Mouse (Mus musculus) liver, embryonic 15.5 days (tissue): Measurements from ENCODE around the gene E030025P04Rik. TPM values are rescaled to one million over a fixed set of nuclear protein-coding genes. Genes with fewer than 3 reads are reported as not detected.

ENCODE experiments used
- ATAC-seq: fragments of 200-750 bp; cut with Nextera tagmentation; 2 replicates; pipeline ENCODE4 v1.8.0; 2017; ENCODE audit warnings: moderate number of reproducible peaks, mild to moderate bottlenecking, moderate library complexity; ENCODE audit not compliant: insufficient read depth
- H3K27ac ChIP-seq: fragments of 300-500 bp; sonication (generic); replicated peaks from 2 replicates; pipeline ENCODE4 v1.5.1; 2015; ENCODE audit warnings: mild to moderate bottlenecking, inconsistent platforms
- H3K27me3 ChIP-seq: fragments of 300-500 bp; sonication (generic); 2 replicates; pipeline ENCODE4 v1.6.1; 2015; ENCODE audit warnings: mild to moderate bottlenecking, inconsistent platforms
- H3K36me3 ChIP-seq: fragments of 300-500 bp; sonication (generic); replicated peaks from 2 replicates; pipeline ENCODE4 v1.6.1; 2015; ENCODE audit warnings: moderate library complexity, mild to moderate bottlenecking, inconsistent platforms
- H3K4me1 ChIP-seq: fragments of 300-500 bp; sonication (generic); replicated peaks from 2 replicates; pipeline ENCODE4 v1.6.1; 2015; ENCODE audit warnings: inconsistent platforms
- H3K4me2 ChIP-seq: fragments of 300-500 bp; sonication (generic); 2 replicates; pipeline ENCODE4 v1.6.1; 2015; ENCODE audit warnings: moderate library complexity, mild to moderate bottlenecking, inconsistent platforms
- H3K4me3 ChIP-seq: fragments of 300-500 bp; sonication (generic); replicated peaks from 2 replicates; pipeline ENCODE4 v1.5.1; 2015; ENCODE audit warnings: mild to moderate bottlenecking, inconsistent platforms
- H3K9ac ChIP-seq: fragments of 300-500 bp; sonication (generic); 2 replicates; pipeline ENCODE4 v1.6.1; 2015; ENCODE audit warnings: moderate library complexity, mild to moderate bottlenecking, inconsistent platforms
- H3K9me3 ChIP-seq: fragments of 300-500 bp; sonication (generic); replicated peaks from 2 replicates; pipeline ENCODE4 v1.6.1; 2016; ENCODE audit warnings: inconsistent platforms
- WGBS: fragments of 180-500 bp; shearing (Covaris S2); methylation state at CpG from one replicate; pipeline ENCODE4 v1.1.7; 2015; ENCODE audit warnings: mixed read lengths; ENCODE audit not compliant: insufficient replicate concordance; 5-methylcytosine and 5-hydroxymethylcytosine counted together
- polyA plus RNA-seq: library from polyadenylated mRNA; unstranded; fragments of >200 nt; fragmentation: Nextera tagmentation; extraction: Ambion mirVana; gene quantifications from 2 replicates; pipeline ENCODE4 v1.2.1, GENCODE M21; 2015

The E030025P04Rik gene
- polyA plus RNA-seq, 1 experiment from 2014 or later, result not detected

GRCm38 (mm10) chr11:109144890-109145341 lies 747 bp upstream of the E030025P04Rik start:
- WGBS, result 45% methylated on average over 7 of the region's 7 CpGs
- no peak overlapping the region for H3K9ac ChIP-seq
- H3K36me3 ChIP-seq, result no peaks in the 10 kb centered on the region
- H3K4me1 ChIP-seq, result no peaks in the 10 kb centered on the region
- H3K27ac ChIP-seq, result no peak overlapping the region
- ATAC-seq, result no peak
- no peak overlapping the region for H3K4me2 ChIP-seq
- H3K4me3 ChIP-seq, result no peak overlapping the region
- H3K27me3 ChIP-seq, result no peaks in the 10 kb centered on the region
- no peaks in the 10 kb centered on the region for H3K9me3 ChIP-seq

- ATAC-seq, result no peak
These were observed 17.7 kb downstream of the E030025P04Rik start for GRCm38 (mm10) chr11:109126482-109126881.

GRCm38 (mm10) chr11:109125451-109125850 lies 18.7 kb downstream of the E030025P04Rik start:
- no peak overlapping the region for H3K4me3 ChIP-seq
- no peaks in the 10 kb centered on the region for H3K4me1 ChIP-seq
- no peak for ATAC-seq
- H3K9ac ChIP-seq, result no peak overlapping the region
- no peak overlapping the region for H3K4me2 ChIP-seq
- H3K9me3 ChIP-seq, result no peaks in the 10 kb centered on the region
- no peak overlapping the region for H3K27ac ChIP-seq
- H3K36me3 ChIP-seq, result no peaks in the 10 kb centered on the region
- H3K27me3 ChIP-seq, result no peaks in the 10 kb centered on the region
- 73% methylated on average over 5 of the region's 5 CpGs for WGBS

More at GRCm38 (mm10) chr11:109126482-109126881, 17.7 kb downstream of the E030025P04Rik start:
- no peaks in the 10 kb centered on the region for H3K36me3 ChIP-seq
- no peak overlapping the region for H3K4me3 ChIP-seq
- H3K4me1 ChIP-seq, result no peaks in the 10 kb centered on the region
- no peaks in the 10 kb centered on the region for H3K9me3 ChIP-seq
- no peaks in the 10 kb centered on the region for H3K27me3 ChIP-seq
- H3K4me2 ChIP-seq, result no peak overlapping the region
- no peak overlapping the region for H3K9ac ChIP-seq
- no peak overlapping the region for H3K27ac ChIP-seq
- WGBS, result 62% methylated on average over 7 of the region's 7 CpGs

- H3K9me3 ChIP-seq, result no peaks in the 10 kb centered on the region
- no peak overlapping the region for H3K4me2 ChIP-seq
- H3K9ac ChIP-seq, result no peak overlapping the region
- 35% methylated on average over 3 of the region's 3 CpGs for WGBS
- H3K36me3 ChIP-seq, result no peaks in the 10 kb centered on the region
- ATAC-seq, result no peak
- no peaks in the 10 kb centered on the region for H3K27me3 ChIP-seq
- no peaks in the 10 kb centered on the region for H3K4me1 ChIP-seq
- H3K4me3 ChIP-seq, result no peak overlapping the region
- H3K27ac ChIP-seq, result no peak overlapping the region
These were observed 19.9 kb downstream of the E030025P04Rik start for GRCm38 (mm10) chr11:109124284-109124683.

- no peaks in the 10 kb centered on the region for H3K36me3 ChIP-seq
- no peak overlapping the region for H3K27ac ChIP-seq
- H3K27me3 ChIP-seq, result no peaks in the 10 kb centered on the region
- no peak for ATAC-seq
- H3K4me1 ChIP-seq, result no peaks in the 10 kb centered on the region
- H3K4me2 ChIP-seq, result no peak overlapping the region
- 57% methylated on average over 11 of the region's 11 CpGs for WGBS
- H3K9me3 ChIP-seq, result no peaks in the 10 kb centered on the region
- H3K4me3 ChIP-seq, result no peak overlapping the region
- H3K9ac ChIP-seq, result no peak overlapping the region
These were observed 34.3 kb downstream of the E030025P04Rik start for GRCm38 (mm10) chr11:109109826-109110346.

GRCm38 (mm10) chr11:109109056-109109455 lies 35.1 kb downstream of the E030025P04Rik start:
- no peak overlapping the region for H3K4me3 ChIP-seq

GRCm38 (mm10) chr11:109107518-109108205 lies 36.5 kb downstream of the E030025P04Rik start:
- no peaks in the 10 kb centered on the region for H3K27me3 ChIP-seq
- H3K9me3 ChIP-seq, result no peaks in the 10 kb centered on the region
- no peak for ATAC-seq
- H3K4me1 ChIP-seq, result no peaks in the 10 kb centered on the region
- H3K4me2 ChIP-seq, result no peak overlapping the region
- WGBS, result 49% methylated on average over 11 of the region's 11 CpGs
- no peaks in the 10 kb centered on the region for H3K36me3 ChIP-seq
- no peak overlapping the region for H3K4me3 ChIP-seq
- H3K27ac ChIP-seq, result no peak overlapping the region
- H3K9ac ChIP-seq, result no peak overlapping the region

More at GRCm38 (mm10) chr11:109109056-109109455, 35.1 kb downstream of the E030025P04Rik start:
- Histone ChIP-seq H3K27ac (no peak overlapping the region), H3K36me3 (no peaks in the 10 kb centered on the region), H3K9me3 (no peaks in the 10 kb centered on the region), H3K27me3 (no peaks in the 10 kb centered on the region), H3K4me1 (no peaks in the 10 kb centered on the region), H3K9ac (no peak overlapping the region), H3K4me2 (no peak overlapping the region)
- no peak for ATAC-seq

GRCm38 (mm10) chr11:109106751-109107150 lies 37.4 kb downstream of the E030025P04Rik start:
- Histone ChIP-seq H3K9me3 (no peaks in the 10 kb centered on the region), H3K36me3 (no peaks in the 10 kb centered on the region), H3K27ac (no peak overlapping the region), H3K27me3 (no peaks in the 10 kb centered on the region), H3K4me2 (no peak overlapping the region), H3K4me3 (no peak overlapping the region), H3K4me1 (no peaks in the 10 kb centered on the region), H3K9ac (no peak overlapping the region)
- WGBS, result 37% methylated on average over 8 of the region's 8 CpGs
- ATAC-seq, result no peak

GRCm38 (mm10) chr11:109106181-109106580 lies 38.0 kb downstream of the E030025P04Rik start:
- H3K4me2 ChIP-seq, result no peak overlapping the region
- H3K9ac ChIP-seq, result no peak overlapping the region
- H3K4me1 ChIP-seq, result no peaks in the 10 kb centered on the region
- no peaks in the 10 kb centered on the region for H3K27me3 ChIP-seq
- no peak overlapping the region for H3K27ac ChIP-seq
- no peaks in the 10 kb centered on the region for H3K9me3 ChIP-seq
- no peak for ATAC-seq
- no peak overlapping the region for H3K4me3 ChIP-seq
- 15% methylated on average over 5 of the region's 5 CpGs for WGBS
- H3K36me3 ChIP-seq, result no peaks in the 10 kb centered on the region

GRCm38 (mm10) chr11:109103386-109103785 lies 40.8 kb downstream of the E030025P04Rik start:
- no peak overlapping the region for H3K4me2 ChIP-seq
- H3K9me3 ChIP-seq, result no peaks in the 10 kb centered on the region
- no peak for ATAC-seq

GRCm38 (mm10) chr11:109102646-109103045 lies 41.5 kb downstream of the E030025P04Rik start:
- 73% methylated on average over 8 of the region's 8 CpGs for WGBS
- Histone ChIP-seq H3K4me1 (no peaks in the 10 kb centered on the region), H3K27ac (no peak overlapping the region), H3K9ac (no peak overlapping the region), H3K27me3 (no peaks in the 10 kb centered on the region), H3K9me3 (no peaks in the 10 kb centered on the region), H3K36me3 (no peaks in the 10 kb centered on the region), H3K4me2 (no peak overlapping the region), H3K4me3 (no peak overlapping the region)
- ATAC-seq, result no peak

More at GRCm38 (mm10) chr11:109103386-109103785, 40.8 kb downstream of the E030025P04Rik start:
- Histone ChIP-seq H3K27ac (no peak overlapping the region), H3K36me3 (no peaks in the 10 kb centered on the region), H3K9ac (no peak overlapping the region), H3K27me3 (no peaks in the 10 kb centered on the region), H3K4me1 (no peaks in the 10 kb centered on the region), H3K4me3 (no peak overlapping the region)
- WGBS, result 70% methylated on average over 3 of the region's 3 CpGs
